Mouse (Mus musculus) ovary, postnatal 10 days (tissue): ENCODE measurements around the gene Heatr3.

Experiments used
- DNase-seq: peaks from one replicate; pipeline ENCODE4 v3.0.0; 2022; ENCODE audit warnings: low spot score

Heatr3 gene

GRCm38 (mm10) chr8:88137748-88138484 lies at the start of gene Heatr3:
Gene Heatr3 (plus strand): TSS chr8:88137855.
- peak; percentile 98 for DNase-seq

GRCm38 (mm10) chr8:88088006-88088405 lies 49.6 kb upstream of the Heatr3 start:
- no peak for DNase-seq

- DNase-seq, result no peak
Observed at GRCm38 (mm10) chr8:88091661-88092060, 46.0 kb upstream of the Heatr3 start.

GRCm38 (mm10) chr8:88093367-88093766 lies 44.3 kb upstream of the Heatr3 start:
- no peak for DNase-seq

GRCm38 (mm10) chr8:88098856-88099255 lies 38.8 kb upstream of the Heatr3 start:
- no peak for DNase-seq

GRCm38 (mm10) chr8:88099526-88099925 lies 38.1 kb upstream of the Heatr3 start:
- DNase-seq, result no peak

GRCm38 (mm10) chr8:88109241-88109640 lies 28.4 kb upstream of the Heatr3 start:
- no peak for DNase-seq

GRCm38 (mm10) chr8:88118456-88119036 lies 19.1 kb upstream of the Heatr3 start, which contains the start of gene Cnep1r1:
Gene Cnep1r1 (plus strand): TSS chr8:88118769.
- DNase-seq, result peak; percentile 89

- DNase-seq, result no peak
Observed at GRCm38 (mm10) chr8:88119076-88119475, 18.6 kb upstream of the Heatr3 start.

GRCm38 (mm10) chr8:88124850-88125249 lies 12.8 kb upstream of the Heatr3 start:
- DNase-seq, result no peak

GRCm38 (mm10) chr8:88129397-88129796 lies 8.3 kb upstream of the Heatr3 start:
- no peak for DNase-seq

GRCm38 (mm10) chr8:88130754-88131317 lies 6.8 kb upstream of the Heatr3 start:
- no peak for DNase-seq

GRCm38 (mm10) chr8:88139256-88139655 lies 1.6 kb downstream of the Heatr3 start:
- DNase-seq, result no peak

- no peak for DNase-seq
Observed at GRCm38 (mm10) chr8:88141629-88142028, 4.0 kb downstream of the Heatr3 start.

- DNase-seq, result no peak
Observed at GRCm38 (mm10) chr8:88144041-88144440, 6.4 kb downstream of the Heatr3 start.

- DNase-seq, result no peak
Observed at GRCm38 (mm10) chr8:88150910-88151371, 13.3 kb downstream of the Heatr3 start.

- no peak for DNase-seq
Observed at GRCm38 (mm10) chr8:88160237-88160995, 22.8 kb downstream of the Heatr3 start.

- DNase-seq, result peak; percentile 13
Observed at GRCm38 (mm10) chr8:88161439-88161838, 23.8 kb downstream of the Heatr3 start.

- DNase-seq, result no peak
Observed at GRCm38 (mm10) chr8:88175264-88175663, 37.6 kb downstream of the Heatr3 start.

GRCm38 (mm10) chr8:88177291-88177690 lies 39.6 kb downstream of the Heatr3 start:
- DNase-seq, result no peak

GRCm38 (mm10) chr8:88183121-88183520 lies 45.5 kb downstream of the Heatr3 start:
- no peak for DNase-seq

GRCm38 (mm10) chr8:88184914-88185313 lies 47.3 kb downstream of the Heatr3 start:
- no peak for DNase-seq
